Mouse (Mus musculus) liver, postnatal 0 days (tissue): ENCODE measurements around the gene Nynrin.

ENCODE experiments used
- CTCF ChIP-seq: sonication (generic); IDR thresholded peaks from 2 replicates; pipeline ENCODE4 v1.5.1; 2016; ENCODE audit warnings: antibody characterized with exemption, low read depth
- EP300 ChIP-seq: IDR thresholded peaks from 2 replicates; pipeline ENCODE4 v1.6.1; 2016; ENCODE audit warnings: antibody characterized with exemption, low read depth, mild to moderate bottlenecking

DNA sequence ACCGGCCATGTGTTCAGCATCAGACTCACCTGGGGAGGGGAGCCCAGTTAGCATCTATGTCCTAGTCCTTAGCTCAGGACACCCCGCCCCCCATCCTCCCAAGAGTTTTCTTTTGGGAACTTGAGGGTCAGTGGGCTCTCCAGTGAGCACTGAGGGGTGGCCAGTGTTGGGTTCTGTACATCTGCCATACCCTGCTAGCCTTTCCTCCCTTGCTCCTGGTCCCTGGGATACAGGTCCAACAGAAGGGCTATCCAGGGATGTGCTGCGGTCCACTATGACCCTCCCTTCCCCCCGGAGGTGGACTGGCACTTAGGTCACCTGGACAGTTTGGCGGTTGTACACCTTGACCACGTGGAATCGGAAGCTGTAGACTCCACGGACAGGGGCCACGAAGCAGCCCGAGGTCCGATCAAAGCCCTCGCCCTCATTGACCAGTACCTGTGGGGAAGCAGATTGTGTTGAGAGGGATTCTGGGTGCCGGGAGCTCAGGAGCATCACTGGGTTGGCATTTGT is 29.4 kb downstream of the Nynrin start:
- TF ChIP-seq CTCF, result no peak
- TF ChIP-seq EP300, result no peak
